Mouse (Mus musculus) heart, embryonic 14.5 days (tissue): ENCODE data around the gene Shroom3. TPM values are rescaled to one million over a fixed set of nuclear protein-coding genes. Genes with fewer than 3 reads are reported as not detected.

Experiments used
- ATAC-seq: fragments of 200-750 bp; cut with Nextera tagmentation; 2 replicates; pipeline ENCODE4 v1.8.0; 2017; ENCODE audit warnings: low read depth, moderate TSS enrichment; ENCODE audit not compliant: insufficient number of reproducible peaks, insufficient read depth, low FRiP score
- H3K27ac ChIP-seq, 2 experiments: fragments of 200-500 bp in 1 of 2; fragments of 300-500 bp in 1 of 2; sonication (generic) in 1 of 2; replicated peaks in 1 of 2; 2 replicates each; pipeline ENCODE4 v1.5.1; 2012 to 2014; ENCODE audit warnings: low read depth in 2 of 2, low read length in 2 of 2, control low read depth in 1 of 2, mild to moderate bottlenecking in 1 of 2, mixed read lengths in 1 of 2; ENCODE audit not compliant: control insufficient read depth in 1 of 2, insufficient read depth in 1 of 2
- H3K27me3 ChIP-seq: fragments of 300-500 bp; sonication (generic); 2 replicates; pipeline ENCODE4 v1.6.1; 2014; ENCODE audit warnings: mild to moderate bottlenecking, low read length, control low read depth; ENCODE audit not compliant: control insufficient read depth, insufficient read depth
- H3K36me3 ChIP-seq: fragments of 300-500 bp; sonication (generic); 2 replicates; pipeline ENCODE4 v1.6.1; 2014; ENCODE audit warnings: mild to moderate bottlenecking, control low read depth, low read length, mixed read lengths; ENCODE audit not compliant: control insufficient read depth, insufficient read depth
- H3K4me1 ChIP-seq, 2 experiments: fragments of 200-500 bp in 1 of 2; fragments of 300-500 bp in 1 of 2; sonication (generic) in 1 of 2; 2 replicates each; pipeline ENCODE4 v1.6.1; 2012 to 2014; ENCODE audit warnings: low read length in 2 of 2, control low read depth in 1 of 2, mixed read lengths in 1 of 2; ENCODE audit not compliant: control insufficient read depth in 2 of 2, insufficient read depth in 2 of 2
- H3K4me2 ChIP-seq: fragments of 300-500 bp; sonication (generic); 2 replicates; pipeline ENCODE4 v1.6.1; 2014; ENCODE audit warnings: mild to moderate bottlenecking, low read length
- H3K4me3 ChIP-seq, 2 experiments: fragments of 200-500 bp in 1 of 2; fragments of 300-500 bp in 1 of 2; sonication (generic) in 1 of 2; 2 replicates each; pipeline ENCODE4 v1.5.1; 2012 to 2014; ENCODE audit warnings: low read length in 2 of 2, mild to moderate bottlenecking in 2 of 2, control low read depth in 1 of 2, low read depth in 1 of 2, moderate library complexity in 1 of 2; ENCODE audit not compliant: control insufficient read depth in 1 of 2, insufficient read depth in 1 of 2
- H3K9ac ChIP-seq: fragments of 300-500 bp; sonication (generic); 2 replicates; pipeline ENCODE4 v1.6.1; 2014; ENCODE audit warnings: mild to moderate bottlenecking, low read length
- H3K9me3 ChIP-seq: fragments of 300-500 bp; sonication (generic); 2 replicates; pipeline ENCODE4 v1.6.1; 2016; ENCODE audit warnings: low read length, control low read depth; ENCODE audit not compliant: control insufficient read depth
- WGBS: fragments of 180-500 bp; shearing (Covaris S2); extraction: QIAGEN DNeasy Blood & Tissue Kit; methylation state at CpG from one replicate; pipeline ENCODE4 v1.1.7; 2014; 5-methylcytosine and 5-hydroxymethylcytosine counted together
- polyA plus RNA-seq: library from polyadenylated mRNA; unstranded; fragments of >200 nt; fragmentation: Nextera tagmentation; extraction: Ambion mirVana; gene quantifications from 2 replicates; pipeline ENCODE4 v1.2.1, GENCODE M21; 2014

The Shroom3 gene
- polyA plus RNA-seq, 1 experiment from 2014 or later: 21.1 TPM

GRCm38 (mm10) chr5:92701750-92702149, 18.5 kb downstream of the Shroom3 start:
- ATAC-seq: no peak
- H3K4me3 ChIP-seq: no peak overlapping the region

GRCm38 (mm10) chr5:92703671-92704070, 20.4 kb downstream of the Shroom3 start:
- H3K27ac ChIP-seq: no peak overlapping the region
- H3K4me3 ChIP-seq: no peak overlapping the region
- H3K27me3 ChIP-seq: no peaks in the 10 kb centered on the region
- no peak overlapping the region for H3K4me2 ChIP-seq
- no peaks in the 10 kb centered on the region for H3K9me3 ChIP-seq
- 83% methylated on average over 8 of the region's 8 CpGs for WGBS
- ATAC-seq: no peak
- no peaks in the 10 kb centered on the region for H3K36me3 ChIP-seq
- H3K4me1 ChIP-seq: peaks cover 9% of the 10 kb centered on the region in 2 experiments
- no peak overlapping the region for H3K9ac ChIP-seq

More at GRCm38 (mm10) chr5:92701750-92702149, 18.5 kb downstream of the Shroom3 start:
- WGBS: 40% methylated on average over 11 of the region's 11 CpGs
- Histone ChIP-seq H3K4me1 (peaks cover 6 to 15% of the 10 kb centered on the region in 2 experiments), H3K27ac (no peak overlapping the region), H3K9ac (no peak overlapping the region), H3K36me3 (no peaks in the 10 kb centered on the region), H3K27me3 (no peaks in the 10 kb centered on the region), H3K4me2 (no peak overlapping the region), H3K9me3 (no peaks in the 10 kb centered on the region)

- Histone ChIP-seq H3K9me3 (no peaks in the 10 kb centered on the region), H3K27me3 (no peaks in the 10 kb centered on the region), H3K36me3 (no peaks in the 10 kb centered on the region), H3K27ac (no peak overlapping the region), H3K4me3 (no peak overlapping the region), H3K4me1 (peaks cover 0 to 3% of the 10 kb centered on the region in 2 experiments; a peak in 1 of 4 replicates), H3K9ac (no peak overlapping the region), H3K4me2 (no peak overlapping the region)
- 40% methylated on average over 7 of the region's 7 CpGs for WGBS
- no peak for ATAC-seq
Measured at GRCm38 (mm10) chr5:92707921-92708491, 24.8 kb downstream of the Shroom3 start.

- 84% methylated on average over 8 of the region's 8 CpGs for WGBS
- ATAC-seq: no peak
Measured at GRCm38 (mm10) chr5:92710779-92711178, 27.5 kb downstream of the Shroom3 start.

GRCm38 (mm10) chr5:92711666-92712290, 28.5 kb downstream of the Shroom3 start:
- Histone ChIP-seq H3K4me2 (no peak overlapping the region), H3K4me3 (no peak overlapping the region), H3K27ac (no peak overlapping the region), H3K27me3 (no peaks in the 10 kb centered on the region), H3K4me1 (peaks cover 0 to 5% of the 10 kb centered on the region in 2 experiments; a peak in 1 of 4 replicates), H3K9me3 (no peaks in the 10 kb centered on the region), H3K36me3 (no peaks in the 10 kb centered on the region), H3K9ac (no peak overlapping the region)
- 81% methylated on average over 5 of the region's 5 CpGs for WGBS
- ATAC-seq: no peak

More at GRCm38 (mm10) chr5:92710779-92711178, 27.5 kb downstream of the Shroom3 start:
- Histone ChIP-seq H3K27me3 (no peaks in the 10 kb centered on the region), H3K36me3 (no peaks in the 10 kb centered on the region), H3K9ac (no peak overlapping the region), H3K9me3 (no peaks in the 10 kb centered on the region), H3K4me1 (peaks cover 0 to 5% of the 10 kb centered on the region in 2 experiments; a peak in 1 of 4 replicates), H3K27ac (no peak overlapping the region), H3K4me2 (no peak overlapping the region), H3K4me3 (no peak overlapping the region)

- H3K9me3 ChIP-seq: no peaks in the 10 kb centered on the region
- 86% methylated on average over 5 of the region's 5 CpGs for WGBS
- H3K4me3 ChIP-seq: no peak overlapping the region
- H3K9ac ChIP-seq: no peak overlapping the region
- H3K36me3 ChIP-seq: no peaks in the 10 kb centered on the region
- ATAC-seq: no peak
- no peaks in the 10 kb centered on the region for H3K27me3 ChIP-seq
- H3K4me1 ChIP-seq: peaks cover 0 to 5% of the 10 kb centered on the region in 2 experiments; a peak in 2 of 4 replicates
- no peak overlapping the region for H3K27ac ChIP-seq
- H3K4me2 ChIP-seq: no peak overlapping the region
Measured at GRCm38 (mm10) chr5:92712621-92713395, 29.6 kb downstream of the Shroom3 start.

GRCm38 (mm10) chr5:92714886-92715285, 31.7 kb downstream of the Shroom3 start:
- Histone ChIP-seq H3K27me3 (no peaks in the 10 kb centered on the region), H3K4me3 (no peak overlapping the region), H3K4me1 (peaks cover 3 to 7% of the 10 kb centered on the region in 2 experiments; a peak in 3 of 4 replicates), H3K9ac (no peak overlapping the region), H3K27ac (no peak overlapping the region), H3K36me3 (no peaks in the 10 kb centered on the region), H3K4me2 (no peak overlapping the region), H3K9me3 (no peaks in the 10 kb centered on the region)
- ATAC-seq: no peak
- 89% methylated on average over 2 of the region's 2 CpGs for WGBS
